Mouse (Mus musculus): ENCODE measurements around the gene Gpr182. TPM values are rescaled to one million over a fixed set of nuclear protein-coding genes. Genes with fewer than 3 reads are reported as not detected.

Gpr182 gene
- total RNA-seq, 2 experiments from 2014 or later: not detected

DNA sequence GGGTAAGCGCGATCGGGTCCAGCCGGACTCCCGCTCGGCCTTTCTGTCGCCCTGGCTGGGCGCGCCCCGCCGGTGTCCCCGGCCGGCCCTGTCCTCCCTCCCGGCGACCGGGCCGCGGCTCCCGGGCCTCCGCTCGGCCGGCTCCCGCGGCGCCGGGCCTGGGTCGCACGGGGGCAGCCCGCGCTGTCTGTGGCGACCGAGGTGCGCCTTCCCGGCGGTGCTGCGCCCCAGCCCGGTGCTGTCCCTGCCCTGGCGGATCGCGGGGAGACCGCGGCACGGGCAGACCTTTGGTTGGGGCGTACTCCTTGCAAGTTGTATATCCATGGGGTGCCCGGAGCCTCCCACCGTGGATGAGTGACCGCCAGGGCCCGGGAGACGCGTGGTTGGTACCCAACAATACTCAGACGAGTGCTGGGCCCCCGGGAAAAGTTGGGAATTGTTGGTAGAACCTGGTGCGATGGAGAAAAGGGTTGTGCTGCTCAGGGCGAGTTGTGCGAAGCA lies 11.8 kb downstream of the Gpr182 start:
- peak; percentile 11; the same call in 1 of the 2 replicates for ATAC-seq (replicated peaks; ENCODE audit: poor library complexity)

- peak; percentile 60 for ATAC-seq (replicated peaks; ENCODE audit: poor library complexity)
These were observed 12.4 kb downstream of the Gpr182 start, which contains the start of gene Zbtb39 for GRCm38 (mm10) chr10:127739083-127739660. Gene Zbtb39 (plus strand): TSS chr10:127739538.

- no peak for ATAC-seq (replicated peaks; ENCODE audit: poor library complexity)
These were observed 13.2 kb downstream of the Gpr182 start for GRCm38 (mm10) chr10:127738151-127738882.

- no peak for ATAC-seq (replicated peaks; ENCODE audit: poor library complexity)
These were observed 14.0 kb downstream of the Gpr182 start for GRCm38 (mm10) chr10:127737552-127737951.

- peak; percentile 43 for ATAC-seq (replicated peaks; ENCODE audit: poor library complexity)
These were observed 14.6 kb downstream of the Gpr182 start for GRCm38 (mm10) chr10:127736916-127737315.

GRCm38 (mm10) chr10:127736266-127736665 lies 15.3 kb downstream of the Gpr182 start:
- ATAC-seq (replicated peaks; ENCODE audit: poor library complexity): no peak

DNA sequence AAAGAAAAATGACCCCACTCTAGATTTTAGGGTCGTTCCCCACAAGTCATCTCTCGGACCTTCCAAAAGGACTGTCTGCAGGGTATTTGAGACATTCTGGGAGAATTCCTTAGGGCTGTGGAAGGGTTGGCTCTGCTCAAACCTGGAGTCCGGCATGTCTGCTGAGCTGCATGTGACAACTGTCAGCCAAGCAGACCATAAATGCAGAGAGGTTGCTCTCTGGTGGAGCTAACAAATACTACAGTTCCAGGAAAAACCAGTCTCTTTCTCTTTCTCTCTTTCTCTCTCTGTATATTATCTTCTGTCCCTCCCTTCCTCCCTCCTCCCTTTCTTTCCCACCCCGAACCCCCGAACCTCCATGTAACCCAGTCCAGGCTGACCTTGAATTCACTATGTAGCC lies 17.1 kb downstream of the Gpr182 start:
- peak; percentile 31 for ATAC-seq (replicated peaks; ENCODE audit: poor library complexity)

DNA sequence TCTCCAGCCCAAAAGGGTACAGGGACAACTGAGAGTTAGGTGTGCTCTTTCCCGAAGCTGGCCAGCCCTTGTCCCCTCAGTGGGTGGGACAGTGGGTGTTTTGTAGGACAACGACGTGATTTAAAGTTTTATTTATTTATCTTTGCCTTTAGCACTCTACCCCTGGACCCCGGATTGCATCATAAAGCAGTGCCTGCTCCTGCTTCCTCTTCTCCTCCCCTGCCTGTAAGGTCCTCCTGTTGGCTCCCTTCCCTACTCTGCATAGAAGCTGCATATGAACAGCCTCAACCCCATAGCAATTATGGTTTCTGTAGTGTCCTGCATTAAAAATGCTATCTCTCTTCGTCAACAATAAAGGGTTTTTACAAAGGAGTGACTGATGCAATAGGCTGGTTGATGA lies 20.1 kb downstream of the Gpr182 start:
- peak; percentile 27 for ATAC-seq (replicated peaks; ENCODE audit: poor library complexity)

DNA sequence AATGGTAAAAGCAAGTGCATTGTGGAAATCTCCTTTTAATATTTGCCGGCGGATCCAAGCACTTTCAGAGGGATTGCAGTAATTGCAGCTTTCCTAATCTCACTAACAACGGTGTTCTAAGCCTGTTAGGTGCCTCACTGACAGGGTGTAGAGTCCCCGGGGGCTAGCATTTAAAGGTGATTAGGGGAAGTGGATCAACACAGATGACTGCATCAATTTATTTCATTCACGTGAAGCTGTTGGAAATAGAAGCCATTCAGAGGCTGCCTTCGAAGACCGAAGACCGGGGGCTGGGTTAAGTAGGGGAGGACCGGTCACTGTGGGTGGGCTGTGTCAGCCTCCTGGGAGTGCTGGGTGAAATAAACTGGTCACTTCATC lies 20.6 kb downstream of the Gpr182 start:
- ATAC-seq (replicated peaks; ENCODE audit: poor library complexity): peak; percentile 9; the same call in 1 of the 2 replicates

- peak; percentile 61 for ATAC-seq (replicated peaks; ENCODE audit: poor library complexity)
These were observed 21.1 kb downstream of the Gpr182 start for GRCm38 (mm10) chr10:127730285-127730932.

- ATAC-seq (replicated peaks; ENCODE audit: poor library complexity): no peak
These were observed 23.1 kb downstream of the Gpr182 start for GRCm38 (mm10) chr10:127728437-127728836.

DNA sequence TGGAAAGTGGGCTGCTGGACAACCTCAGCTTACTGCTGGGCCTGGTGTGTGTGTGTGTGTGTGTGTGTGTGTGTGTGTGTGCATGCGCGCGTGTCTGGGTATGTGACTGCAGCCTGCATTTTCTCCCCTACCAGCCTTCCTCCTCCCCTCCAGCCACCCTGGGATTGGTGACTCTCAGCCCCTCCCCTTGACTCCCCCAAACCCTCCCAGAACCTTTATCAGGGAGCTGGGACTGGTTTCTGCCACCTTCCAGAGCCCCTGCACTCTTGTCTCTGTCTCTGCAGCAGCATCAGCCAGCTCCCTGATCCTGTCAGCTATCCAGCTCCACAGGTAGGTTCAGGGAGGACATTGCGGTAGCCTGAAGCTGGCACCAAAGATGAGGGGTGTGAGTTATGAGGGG lies 26.4 kb downstream of the Gpr182 start:
- peak; percentile 20 for ATAC-seq (replicated peaks; ENCODE audit: poor library complexity)

DNA sequence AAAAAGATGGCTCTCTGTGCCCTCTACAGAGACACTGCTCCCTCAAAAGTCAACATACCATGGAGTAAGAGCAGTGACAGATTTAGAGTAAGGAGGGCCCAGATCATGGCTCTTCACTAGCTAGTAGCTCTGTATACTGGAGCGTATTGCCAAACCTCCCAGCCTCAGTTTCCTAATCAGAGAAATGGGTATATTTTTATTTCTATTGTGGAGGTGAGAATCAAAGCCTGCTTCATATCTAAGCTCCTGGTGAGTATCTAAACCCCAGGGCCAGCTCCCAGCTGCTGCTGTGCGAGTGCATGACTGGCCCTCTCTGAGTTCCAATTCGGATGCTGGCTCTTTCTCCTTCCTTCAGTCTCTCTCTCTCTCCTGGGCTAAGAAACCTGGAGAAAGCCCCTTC lies 27.4 kb downstream of the Gpr182 start, which contains the start of gene Tac2:
TSS of gene Tac2 (plus strand) at position 301 of the 400 bp plus-strand sequence.
- no peak for ATAC-seq (replicated peaks; ENCODE audit: poor library complexity)

- ATAC-seq (replicated peaks; ENCODE audit: poor library complexity): no peak
These were observed 29.7 kb downstream of the Gpr182 start for GRCm38 (mm10) chr10:127721671-127722418.

DNA sequence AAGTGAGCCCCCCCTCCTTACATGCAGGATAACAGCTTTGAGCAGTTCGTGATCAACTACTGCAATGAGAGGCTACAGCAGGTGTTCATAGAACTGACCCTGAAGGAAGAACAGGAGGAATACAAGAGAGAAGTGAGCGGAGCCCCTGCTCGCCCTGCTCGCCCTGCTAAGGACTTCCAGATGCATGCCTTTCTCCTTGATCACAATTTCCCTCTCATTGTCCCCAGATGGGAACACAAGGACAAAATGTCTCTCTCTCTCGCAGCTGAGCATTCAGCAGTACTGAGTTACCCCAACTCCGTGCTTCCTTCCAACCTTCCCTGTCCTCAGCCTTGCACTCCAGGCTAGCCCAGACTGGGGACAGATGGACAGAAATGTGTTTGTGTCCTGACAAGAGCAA lies 38.8 kb downstream of the Gpr182 start:
- ATAC-seq (replicated peaks; ENCODE audit: poor library complexity): no peak

GRCm38 (mm10) chr10:127710331-127710730 lies 41.2 kb downstream of the Gpr182 start:
- ATAC-seq (replicated peaks; ENCODE audit: poor library complexity): no peak

DNA sequence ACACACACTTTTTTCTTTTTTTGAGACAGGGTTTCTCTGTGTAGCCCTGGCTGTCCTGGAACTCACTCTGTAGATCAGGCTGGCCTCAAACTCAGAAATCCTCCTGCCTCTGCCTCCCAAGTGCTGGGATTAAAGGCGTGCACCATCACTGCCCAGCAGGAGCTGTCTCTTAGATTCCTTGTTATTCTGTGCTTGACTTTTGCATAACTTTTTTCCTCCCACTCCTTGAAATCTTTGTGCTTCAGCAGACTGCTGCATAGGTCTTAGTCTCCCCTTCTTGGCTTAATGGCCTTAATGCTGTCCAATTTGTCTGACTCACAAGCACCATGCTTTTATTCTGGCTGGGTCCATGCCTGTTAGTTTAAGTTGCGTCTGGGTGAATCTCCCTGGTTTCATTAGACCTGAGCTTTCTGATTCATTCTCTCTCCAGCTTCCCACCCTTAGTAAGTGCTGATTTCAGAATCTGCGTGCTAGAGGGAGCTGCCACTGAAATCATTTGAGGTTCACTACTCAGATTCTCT lies 42.6 kb downstream of the Gpr182 start:
- no peak for ATAC-seq (replicated peaks; ENCODE audit: poor library complexity)

GRCm38 (mm10) chr10:127707721-127708120 lies 43.8 kb downstream of the Gpr182 start:
- no peak for ATAC-seq (replicated peaks; ENCODE audit: poor library complexity)

GRCm38 (mm10) chr10:127705783-127706182 lies 45.7 kb downstream of the Gpr182 start:
- ATAC-seq (replicated peaks; ENCODE audit: poor library complexity): no peak

- no peak for ATAC-seq (replicated peaks; ENCODE audit: poor library complexity)
These were observed 46.7 kb downstream of the Gpr182 start, which contains the start of gene Myo1a for GRCm38 (mm10) chr10:127704766-127705220. Gene Myo1a (plus strand): TSS chr10:127705170.

DNA sequence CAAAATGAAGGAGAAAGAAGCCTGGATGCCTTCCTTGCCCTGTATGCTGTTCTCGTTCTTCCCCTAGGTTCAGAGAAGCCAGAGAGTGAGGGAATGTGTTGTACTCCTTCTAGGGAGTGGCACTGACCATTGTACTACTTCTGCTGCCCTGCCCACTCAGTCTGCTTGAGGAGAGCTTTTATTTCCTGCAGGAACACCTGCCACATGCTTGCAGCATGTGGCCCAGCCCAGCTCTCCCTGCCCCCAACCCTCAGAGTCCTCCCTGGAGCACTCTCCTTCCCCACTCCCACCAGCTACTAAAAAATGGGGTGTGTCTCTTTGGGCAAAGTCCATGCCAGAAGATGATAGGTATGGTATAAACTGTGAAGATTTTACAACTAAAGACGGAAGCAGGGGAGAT lies 47.2 kb downstream of the Gpr182 start:
- no peak for ATAC-seq (replicated peaks; ENCODE audit: poor library complexity)

Data from megakaryocyte progenitor cell, adult 5-6 weeks (primary cell).